Mouse (Mus musculus) intestine, embryonic 14.5 days (tissue): ENCODE results near the gene Bdkrb1. TPM values are rescaled to one million over a fixed set of nuclear protein-coding genes. Genes with fewer than 3 reads are reported as not detected.

Source experiments
- ATAC-seq: fragments of 200-750 bp; cut with Nextera tagmentation; replicated peaks from 2 replicates; pipeline ENCODE4 v1.8.0; 2017; ENCODE audit warnings: low read depth, moderate number of reproducible peaks, moderate TSS enrichment, moderate library complexity; ENCODE audit not compliant: low FRiP score, low TSS enrichment
- DNase-seq: peaks from one replicate; pipeline ENCODE4 v3.0.0-alpha.2; 2018; ENCODE audit warnings: low spot score
- H3K27ac ChIP-seq: fragments of 300-500 bp; sonication (generic); 2 replicates; pipeline ENCODE4 v1.5.1; 2014; ENCODE audit warnings: low read depth, mild to moderate bottlenecking, control low read depth
- H3K27me3 ChIP-seq: fragments of 300-500 bp; sonication (generic); replicated peaks from 2 replicates; pipeline ENCODE4 v1.6.1; 2014; ENCODE audit warnings: low read length, control low read depth; ENCODE audit not compliant: control insufficient read depth, insufficient read depth
- H3K36me3 ChIP-seq: fragments of 300-500 bp; sonication (generic); 2 replicates; pipeline ENCODE4 v1.6.1; 2014; ENCODE audit warnings: low read length, control low read depth; ENCODE audit not compliant: control insufficient read depth, insufficient read depth
- H3K4me1 ChIP-seq: fragments of 300-500 bp; sonication (generic); replicated peaks from 2 replicates; pipeline ENCODE4 v1.6.1; 2014; ENCODE audit warnings: low read length, control low read depth, mixed read lengths; ENCODE audit not compliant: control insufficient read depth, insufficient read depth
- H3K4me2 ChIP-seq: fragments of 300-500 bp; sonication (generic); 2 replicates; pipeline ENCODE4 v1.6.1; 2014; ENCODE audit warnings: low read length
- H3K4me3 ChIP-seq: fragments of 300-500 bp; sonication (generic); 2 replicates; pipeline ENCODE4 v1.5.1; 2014; ENCODE audit warnings: low read depth, low read length, control low read depth, mixed read lengths
- H3K9ac ChIP-seq: fragments of 300-500 bp; sonication (generic); 2 replicates; pipeline ENCODE4 v1.6.1; 2014; ENCODE audit warnings: mild to moderate bottlenecking, low read length
- H3K9me3 ChIP-seq: fragments of 300-500 bp; sonication (generic); 2 replicates; pipeline ENCODE4 v1.6.1; 2016; ENCODE audit warnings: low read length, control low read depth; ENCODE audit not compliant: control insufficient read depth
- WGBS: fragments of 180-500 bp; shearing (Covaris S2); extraction: QIAGEN DNeasy Blood & Tissue Kit; methylation state at CpG from one replicate; pipeline ENCODE4 v1.1.7; 2014; 5-methylcytosine and 5-hydroxymethylcytosine counted together
- polyA plus RNA-seq: library from polyadenylated mRNA; unstranded; fragments of >200 nt; fragmentation: Nextera tagmentation; extraction: Ambion mirVana; gene quantifications from 2 replicates; pipeline ENCODE4 v1.2.1, GENCODE M21; 2014

The Bdkrb1 gene
- 0.44 TPM in 1 of 2 replicates, not detected in the other for polyA plus RNA-seq

GRCm38 (mm10) chr12:105602581-105603210, at the start of gene Bdkrb1:
Gene Bdkrb1 (plus strand): TSS chr12:105603085.
- H3K9me3 ChIP-seq = no peaks in the 10 kb centered on the region

GRCm38 (mm10) chr12:105554151-105554772, 48.6 kb upstream of the Bdkrb1 start:
- ATAC-seq (no peak), DNase-seq (no peak)
- no peaks in the 10 kb centered on the region for H3K27me3 ChIP-seq
- WGBS = 56% methylated on average over 8 of the region's 8 CpGs
- no peaks in the 10 kb centered on the region for H3K9me3 ChIP-seq
- no peak overlapping the region for H3K4me2 ChIP-seq
- no peak overlapping the region for H3K27ac ChIP-seq
- H3K4me1 ChIP-seq = peaks cover 11% of the 10 kb centered on the region
- no peak overlapping the region for H3K4me3 ChIP-seq
- H3K36me3 ChIP-seq = no peaks in the 10 kb centered on the region
- no peak overlapping the region for H3K9ac ChIP-seq

More at GRCm38 (mm10) chr12:105602581-105603210, at the start of gene Bdkrb1:
- 85% methylated on average over 11 of the region's 11 CpGs for WGBS
- Histone ChIP-seq H3K27ac (no peak within 1 kb of the TSS), H3K9ac (no peak within 1 kb of the TSS), H3K36me3 (no peaks in the 10 kb centered on the region), H3K4me1 (peaks cover 3% of the 10 kb centered on the region), H3K4me2 (no peak within 1 kb of the TSS), H3K4me3 (no peak within 1 kb of the TSS), H3K27me3 (no peaks in the 10 kb centered on the region)
- ATAC-seq (no peak), DNase-seq (no peak)

GRCm38 (mm10) chr12:105555172-105555571, 47.7 kb upstream of the Bdkrb1 start:
- no peak for DNase-seq
- no peak overlapping the region for H3K27ac ChIP-seq
- no peak overlapping the region for H3K4me2 ChIP-seq
- ATAC-seq = no peak
- WGBS = 55% methylated on average over 5 of the region's 5 CpGs
- peaks cover 11% of the 10 kb centered on the region for H3K4me1 ChIP-seq
- H3K4me3 ChIP-seq = no peak overlapping the region
- no peak overlapping the region for H3K9ac ChIP-seq
- H3K36me3 ChIP-seq = no peaks in the 10 kb centered on the region
- no peaks in the 10 kb centered on the region for H3K9me3 ChIP-seq
- no peaks in the 10 kb centered on the region for H3K27me3 ChIP-seq

GRCm38 (mm10) chr12:105557250-105557925, 45.5 kb upstream of the Bdkrb1 start:
- 55% methylated on average over 7 of the region's 7 CpGs for WGBS
- DNase-seq (no peak), ATAC-seq (no peak)
- Histone ChIP-seq H3K9me3 (no peaks in the 10 kb centered on the region), H3K36me3 (no peaks in the 10 kb centered on the region), H3K9ac (no peak overlapping the region), H3K4me1 (peaks cover 11% of the 10 kb centered on the region), H3K27me3 (no peaks in the 10 kb centered on the region), H3K4me2 (no peak overlapping the region), H3K27ac (no peak overlapping the region), H3K4me3 (no peak overlapping the region)

- Histone ChIP-seq H3K27ac (no peak overlapping the region), H3K4me1 (peaks cover 12% of the 10 kb centered on the region), H3K36me3 (no peaks in the 10 kb centered on the region), H3K27me3 (peaks cover 16% of the 10 kb centered on the region; the same call in 1 of the 2 replicates), H3K4me3 (no peak overlapping the region), H3K9me3 (no peaks in the 10 kb centered on the region), H3K4me2 (no peak overlapping the region), H3K9ac (no peak overlapping the region)
- ATAC-seq (no peak), DNase-seq (no peak)
- 37% methylated on average over 8 of the region's 8 CpGs for WGBS
Measured at GRCm38 (mm10) chr12:105561007-105561534, 41.8 kb upstream of the Bdkrb1 start.

GRCm38 (mm10) chr12:105562056-105562820, 40.6 kb upstream of the Bdkrb1 start:
- DNase-seq = no peak
- no peak for ATAC-seq
- peaks cover 16% of the 10 kb centered on the region; the same call in 1 of the 2 replicates for H3K27me3 ChIP-seq
- H3K9me3 ChIP-seq = no peaks in the 10 kb centered on the region
- H3K4me3 ChIP-seq = no peak overlapping the region
- peaks cover 12% of the 10 kb centered on the region for H3K4me1 ChIP-seq
- no peaks in the 10 kb centered on the region for H3K36me3 ChIP-seq
- H3K9ac ChIP-seq = no peak overlapping the region
- peak overlapping the region; percentile 61 for H3K4me2 ChIP-seq
- H3K27ac ChIP-seq = no peak overlapping the region
- 32% methylated on average over 8 of the region's 8 CpGs for WGBS

GRCm38 (mm10) chr12:105562936-105563680, 39.8 kb upstream of the Bdkrb1 start, which contains the start of gene Bdkrb2:
Gene Bdkrb2 (plus strand): TSS chr12:105563226.
- Histone ChIP-seq H3K36me3 (no peaks in the 10 kb centered on the region), H3K27ac (no peak within 1 kb of the TSS), H3K9me3 (no peaks in the 10 kb centered on the region), H3K9ac (peak within 1 kb of the TSS; percentile 31), H3K4me3 (peak within 1 kb of the TSS; percentile 31), H3K4me1 (peaks cover 12% of the 10 kb centered on the region), H3K4me2 (peak within 1 kb of the TSS; percentile 61), H3K27me3 (peaks cover 16% of the 10 kb centered on the region; the same call in 1 of the 2 replicates)
- WGBS = 8% methylated on average over 25 of the region's 25 CpGs
- ATAC-seq = peak; percentile 82
- DNase-seq = peak; percentile 75
